Mouse (Mus musculus) embryo, embryonic 11.5 days (tissue): ENCODE measurements around the gene Gm34653.

Source experiments
- DNase-seq: peaks from one replicate; pipeline ENCODE4 v3.0.0-alpha.2; 2012; ENCODE audit warnings: low read depth, low spot score

Gene Gm34653

GRCm38 (mm10) chr2:34883190-34883589, 50.4 kb downstream of the Gm34653 start:
- no peak for DNase-seq

DNA sequence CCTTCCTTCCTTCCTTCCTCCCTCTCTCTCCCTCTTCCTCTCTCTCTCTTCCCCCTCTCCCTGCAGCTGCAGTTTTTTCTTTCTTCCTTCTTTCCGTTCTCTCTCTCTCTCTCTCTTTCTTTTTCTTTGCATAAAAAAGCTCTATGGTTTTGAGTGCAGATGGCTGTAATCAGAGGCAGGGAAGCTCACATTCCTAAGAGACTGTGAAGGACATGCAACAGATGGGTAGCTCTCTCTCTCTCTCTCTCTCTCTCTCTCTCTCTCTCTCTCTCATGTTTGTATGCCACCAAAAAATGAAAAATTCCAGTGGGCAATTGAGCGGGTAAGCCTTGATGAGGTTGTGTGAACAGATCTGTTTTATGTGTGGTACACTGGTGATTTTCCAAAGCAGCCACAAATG, 51.4 kb downstream of the Gm34653 start:
- no peak for DNase-seq
